Mouse (Mus musculus): Measurements from ENCODE around the gene Tspan31.

- TF ChIP-seq POLR2A (IDR thresholded peaks at IDR 0.05; ENCODE audit: low read depth, low read length), result no peak
- TF ChIP-seq ELF1 (IDR thresholded peaks at IDR 0.05; ENCODE audit: low read depth, low read length), result no peak
- no peak for TF ChIP-seq USF1 (IDR thresholded peaks at IDR 0.05; ENCODE audit: low read depth, low read length)
These were observed 33.6 kb upstream of the Tspan31 start for GRCm38 (mm10) chr10:127103631-127104030.

Data from CH12.LX (cell line).